Mouse (Mus musculus) retina, postnatal 7 days (tissue): ENCODE results near the gene Tmem63c.

ENCODE experiments used
- DNase-seq: peaks from one replicate; pipeline ENCODE4 v3.0.0-alpha.2; 2012; ENCODE audit warnings: low read depth, low spot score

The Tmem63c gene

DNA sequence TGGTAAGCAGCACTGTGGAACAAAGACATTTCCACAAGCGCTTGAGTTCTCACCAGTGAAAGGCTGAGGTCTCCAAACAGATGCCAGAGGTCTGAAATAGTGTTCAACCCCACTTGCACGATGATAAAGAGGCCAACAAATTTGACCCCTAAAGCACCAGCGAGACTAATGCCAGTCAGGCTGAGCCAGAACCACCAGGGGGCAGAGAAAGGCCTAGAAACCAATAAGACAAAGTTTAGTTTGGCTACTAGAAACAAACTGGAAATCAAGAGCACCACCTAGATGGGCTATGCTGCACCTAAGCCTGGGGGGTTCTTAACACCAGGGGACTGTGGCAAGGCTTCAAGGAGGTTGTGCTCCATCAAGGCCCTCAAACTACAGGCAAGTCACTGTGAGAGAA is 110.5 kb downstream of the Tmem63c start:
- no peak for DNase-seq

DNA sequence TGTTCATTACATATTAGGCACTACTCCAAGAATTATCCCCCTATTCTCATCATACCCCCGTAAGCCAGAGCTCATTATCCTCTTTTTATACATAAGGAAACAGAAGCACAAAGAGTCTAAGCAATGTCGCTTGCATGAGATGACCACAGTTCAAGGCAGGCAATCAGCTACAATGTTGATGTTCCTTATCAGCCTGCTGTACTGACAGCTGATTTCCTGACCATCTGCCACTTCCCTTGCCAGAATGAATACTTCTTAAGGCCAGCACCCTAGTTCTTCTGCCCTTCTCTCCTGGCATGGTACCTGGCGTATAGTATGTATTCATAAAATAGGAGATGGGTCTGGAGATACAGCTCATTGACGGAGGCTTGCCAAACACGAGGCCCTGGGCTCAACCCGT is 111.1 kb downstream of the Tmem63c start:
- no peak for DNase-seq

DNA sequence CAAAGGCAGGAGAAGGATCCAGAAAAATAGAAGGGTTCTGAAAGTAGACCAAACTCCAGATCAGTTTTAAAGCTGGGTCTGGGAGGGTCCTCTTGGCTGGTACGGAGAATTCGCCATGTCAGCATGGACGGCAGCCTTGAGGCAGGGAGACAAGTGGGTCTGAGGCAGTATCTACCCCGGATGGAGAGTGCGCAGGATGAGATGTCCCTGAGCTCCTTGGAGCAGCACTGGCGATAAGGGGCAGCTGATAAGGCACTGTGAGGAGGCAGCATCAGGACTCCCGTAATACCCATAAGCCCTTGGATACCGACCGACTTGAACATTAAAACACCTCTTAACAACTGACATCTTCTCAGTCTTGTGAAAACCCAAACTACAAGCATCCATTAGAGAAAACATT is 111.6 kb downstream of the Tmem63c start:
- no peak for DNase-seq

DNA sequence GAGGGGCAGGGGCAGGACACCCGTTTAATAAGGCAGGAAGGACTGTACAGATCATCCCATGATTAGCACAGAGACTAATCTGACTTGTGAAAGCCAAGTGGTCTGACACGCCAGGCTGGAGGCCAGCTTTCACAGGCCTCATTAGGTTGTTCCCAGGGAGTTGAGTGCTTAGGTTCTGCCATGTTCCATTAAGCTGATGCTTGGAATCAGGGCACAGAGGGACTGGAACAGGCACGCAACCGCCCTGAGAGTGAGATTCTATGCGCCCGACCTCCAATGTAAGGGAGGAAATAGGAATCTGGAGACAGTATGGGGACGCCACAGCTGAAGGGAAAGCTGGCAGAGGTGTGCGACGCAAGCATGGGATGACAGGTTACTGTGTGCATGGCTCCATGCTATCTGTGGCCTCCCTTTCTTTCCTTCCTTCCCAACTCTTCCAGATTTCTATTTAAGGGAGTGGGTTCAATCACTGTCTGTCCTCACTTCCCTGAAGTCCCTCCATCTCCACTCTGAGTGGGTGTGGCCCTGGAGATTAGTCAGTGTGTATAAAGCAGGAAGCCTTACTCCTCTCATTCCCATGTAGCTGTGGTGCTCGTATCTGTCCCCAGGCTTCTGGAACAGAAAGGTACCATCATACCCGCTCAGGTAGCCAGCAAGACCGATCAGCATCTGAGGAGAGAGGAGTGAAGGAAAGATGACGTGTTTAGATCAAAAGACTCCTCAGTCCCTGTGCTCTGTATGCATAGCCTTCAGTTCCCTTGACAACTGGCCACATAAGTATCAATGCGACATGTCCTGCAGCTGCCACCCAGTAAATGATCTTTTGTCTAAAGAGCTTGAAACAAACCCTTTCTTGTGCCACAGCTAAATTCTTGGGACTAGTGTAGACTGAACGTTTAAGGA is 116.5 kb downstream of the Tmem63c start:
- peak; percentile 72 for DNase-seq

DNA sequence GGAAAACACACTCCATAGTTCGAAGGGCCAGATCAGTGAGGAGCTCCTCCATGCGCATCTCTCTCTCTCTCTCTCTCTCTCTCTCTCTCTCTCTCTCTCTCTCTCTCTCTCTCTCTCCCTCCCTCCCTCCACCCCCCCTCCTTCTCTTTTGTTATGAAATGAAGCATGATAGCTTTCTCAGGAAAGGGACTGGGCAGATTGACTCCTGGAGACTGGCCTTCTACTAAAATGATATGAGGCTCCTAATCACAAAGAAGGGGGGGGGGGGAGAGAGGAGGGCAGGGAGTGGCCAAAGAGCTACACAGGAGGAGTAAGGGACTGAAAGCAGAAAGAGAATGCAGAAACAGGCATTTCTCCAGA is 117.2 kb downstream of the Tmem63c start:
- DNase-seq: no peak

DNA sequence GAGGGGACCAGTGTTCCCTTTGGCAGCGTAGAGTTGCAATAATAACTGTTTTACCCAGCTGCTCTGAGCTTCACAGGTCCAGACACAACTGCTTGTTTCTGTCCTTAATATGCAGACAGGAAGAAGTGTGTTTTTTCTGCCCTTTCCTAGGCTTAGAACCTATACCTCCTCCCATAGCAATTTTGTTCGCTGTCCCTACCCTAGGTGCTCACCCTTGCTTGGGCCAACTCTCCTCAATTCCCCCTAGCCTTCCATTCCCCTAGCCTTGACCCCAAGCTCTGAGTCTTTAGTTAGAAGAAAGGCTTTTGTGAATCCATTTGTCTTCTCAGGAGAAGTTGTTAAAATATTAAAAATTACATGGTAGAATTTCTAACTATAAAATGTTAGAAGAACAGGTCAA is 117.6 kb downstream of the Tmem63c start:
- no peak for DNase-seq
